Mouse (Mus musculus): ENCODE results near the gene Cnp. TPM values are rescaled to one million over a fixed set of nuclear protein-coding genes. Genes with fewer than 3 reads are reported as not detected.
"Not testable (repeated sequence)": the region's sequence is repeated elsewhere in the genome, so short reads cannot be mapped to it uniquely, and the experiment has no call there.

Cnp gene
- polyA plus RNA-seq, 1 experiment: 17.1 TPM

- TF ChIP-seq GATA1 (IDR thresholded peaks at IDR 0.05; ENCODE audit: borderline replicate concordance, low read length) (no peak), FLI1 (IDR thresholded peaks at IDR 0.05; ENCODE audit: low read length) (no peak)
- Histone ChIP-seq H3K9me3 (no peaks in the 10 kb centered on the region), H3K27me3 (replicated peaks) (no peaks in the 10 kb centered on the region), H3K4me1 (peaks cover 56% of the 10 kb centered on the region), H3K36me3 (replicated peaks; ENCODE audit: low read length) (peaks cover 80% of the 10 kb centered on the region), H3K4me3 (replicated peaks) (peak overlapping the region; percentile 51)
These were observed 29.1 kb downstream of the Cnp start for GRCm38 (mm10) chr11:100603813-100604212.

GRCm38 (mm10) chr11:100604321-100605005, 29.8 kb downstream of the Cnp start:
- Histone ChIP-seq H3K36me3 (replicated peaks; ENCODE audit: low read length) (peaks cover 79% of the 10 kb centered on the region), H3K4me3 (replicated peaks) (no peak overlapping the region), H3K9me3 (no peaks in the 10 kb centered on the region), H3K27me3 (replicated peaks) (no peaks in the 10 kb centered on the region), H3K4me1 (peaks cover 62% of the 10 kb centered on the region)
- no peak for TF ChIP-seq FLI1 (IDR thresholded peaks at IDR 0.05; ENCODE audit: low read length)
- no peak for TF ChIP-seq GATA1 (IDR thresholded peaks at IDR 0.05; ENCODE audit: borderline replicate concordance, low read length)

GRCm38 (mm10) chr11:100605451-100605850, 30.7 kb downstream of the Cnp start:
- Histone ChIP-seq H3K36me3 (replicated peaks; ENCODE audit: low read length) (peaks cover 77% of the 10 kb centered on the region), H3K4me3 (replicated peaks) (no peak overlapping the region), H3K27me3 (replicated peaks) (no peaks in the 10 kb centered on the region), H3K9me3 (no peaks in the 10 kb centered on the region), H3K4me1 (peaks cover 72% of the 10 kb centered on the region)
- TF ChIP-seq GATA1 (IDR thresholded peaks at IDR 0.05; ENCODE audit: borderline replicate concordance, low read length) (no peak), FLI1 (IDR thresholded peaks at IDR 0.05; ENCODE audit: low read length) (no peak)

- peaks cover 72% of the 10 kb centered on the region for H3K36me3 ChIP-seq (replicated peaks; ENCODE audit: low read length)
- TF ChIP-seq GATA1 (IDR thresholded peaks at IDR 0.05; ENCODE audit: borderline replicate concordance, low read length): no peak
- no peak for TF ChIP-seq FLI1 (IDR thresholded peaks at IDR 0.05; ENCODE audit: low read length)
- peaks cover 79% of the 10 kb centered on the region for H3K4me1 ChIP-seq
- no peak overlapping the region for H3K4me3 ChIP-seq (replicated peaks)
- no peaks in the 10 kb centered on the region for H3K27me3 ChIP-seq (replicated peaks)
- no peaks in the 10 kb centered on the region for H3K9me3 ChIP-seq
These were observed 32.4 kb downstream of the Cnp start for GRCm38 (mm10) chr11:100607121-100607520.

GRCm38 (mm10) chr11:100608796-100609195, 34.1 kb downstream of the Cnp start:
- Histone ChIP-seq H3K4me3 (replicated peaks) (no peak overlapping the region), H3K4me1 (peaks cover 78% of the 10 kb centered on the region), H3K9me3 (no peaks in the 10 kb centered on the region), H3K36me3 (replicated peaks; ENCODE audit: low read length) (peaks cover 65% of the 10 kb centered on the region), H3K27me3 (replicated peaks) (no peaks in the 10 kb centered on the region)
- TF ChIP-seq GATA1 (IDR thresholded peaks at IDR 0.05; ENCODE audit: borderline replicate concordance, low read length) (no peak), FLI1 (IDR thresholded peaks at IDR 0.05; ENCODE audit: low read length) (no peak)

GRCm38 (mm10) chr11:100609355-100609996, 34.8 kb downstream of the Cnp start:
- Histone ChIP-seq H3K4me1 (peaks cover 71% of the 10 kb centered on the region), H3K4me3 (replicated peaks) (no peak overlapping the region), H3K27me3 (replicated peaks) (no peaks in the 10 kb centered on the region), H3K36me3 (replicated peaks; ENCODE audit: low read length) (peaks cover 67% of the 10 kb centered on the region), H3K9me3 (no peaks in the 10 kb centered on the region)
- TF ChIP-seq GATA1 (IDR thresholded peaks at IDR 0.05; ENCODE audit: borderline replicate concordance, low read length): no peak
- no peak for TF ChIP-seq FLI1 (IDR thresholded peaks at IDR 0.05; ENCODE audit: low read length)

GRCm38 (mm10) chr11:100609997-100610680, 35.4 kb downstream of the Cnp start:
- no peaks in the 10 kb centered on the region for H3K9me3 ChIP-seq
- peaks cover 68% of the 10 kb centered on the region for H3K36me3 ChIP-seq (replicated peaks; ENCODE audit: low read length)
- peaks cover 66% of the 10 kb centered on the region for H3K4me1 ChIP-seq
- TF ChIP-seq GATA1 (IDR thresholded peaks at IDR 0.05; ENCODE audit: borderline replicate concordance, low read length) (no peak), FLI1 (IDR thresholded peaks at IDR 0.05; ENCODE audit: low read length) (no peak)
- no peak overlapping the region for H3K4me3 ChIP-seq (replicated peaks)
- no peaks in the 10 kb centered on the region for H3K27me3 ChIP-seq (replicated peaks)

- Histone ChIP-seq H3K4me3 (replicated peaks) (peak overlapping the region; percentile 28), H3K4me1 (peaks cover 65% of the 10 kb centered on the region), H3K9me3 (no peaks in the 10 kb centered on the region), H3K36me3 (replicated peaks; ENCODE audit: low read length) (peaks cover 66% of the 10 kb centered on the region), H3K27me3 (replicated peaks) (no peaks in the 10 kb centered on the region)
- TF ChIP-seq FLI1 (IDR thresholded peaks at IDR 0.05; ENCODE audit: low read length) (no peak), GATA1 (IDR thresholded peaks at IDR 0.05; ENCODE audit: borderline replicate concordance, low read length) (no peak)
These were observed 36.9 kb downstream of the Cnp start for GRCm38 (mm10) chr11:100611627-100612026.

- Histone ChIP-seq H3K9me3 (no peaks in the 10 kb centered on the region), H3K4me3 (replicated peaks) (no peak overlapping the region), H3K27me3 (replicated peaks) (no peaks in the 10 kb centered on the region), H3K4me1 (peaks cover 74% of the 10 kb centered on the region), H3K36me3 (replicated peaks; ENCODE audit: low read length) (peaks cover 52% of the 10 kb centered on the region)
- TF ChIP-seq GATA1 (IDR thresholded peaks at IDR 0.05; ENCODE audit: borderline replicate concordance, low read length) (no peak), FLI1 (IDR thresholded peaks at IDR 0.05; ENCODE audit: low read length) (no peak)
These were observed 38.5 kb downstream of the Cnp start for GRCm38 (mm10) chr11:100613241-100613640.

- Histone ChIP-seq H3K27me3 (replicated peaks) (no peaks in the 10 kb centered on the region), H3K4me3 (replicated peaks) (no peak overlapping the region), H3K4me1 (peaks cover 59% of the 10 kb centered on the region), H3K9me3 (no peaks in the 10 kb centered on the region), H3K36me3 (replicated peaks; ENCODE audit: low read length) (peaks cover 27% of the 10 kb centered on the region)
- TF ChIP-seq FLI1 (IDR thresholded peaks at IDR 0.05; ENCODE audit: low read length): no peak
- no peak for TF ChIP-seq GATA1 (IDR thresholded peaks at IDR 0.05; ENCODE audit: borderline replicate concordance, low read length)
These were observed 41.6 kb downstream of the Cnp start for GRCm38 (mm10) chr11:100616332-100616731.

GRCm38 (mm10) chr11:100616836-100617235, 42.1 kb downstream of the Cnp start:
- H3K9me3 ChIP-seq; H3K4me3 ChIP-seq (replicated peaks); H3K27me3 ChIP-seq (replicated peaks): not testable (repeated sequence)
- H3K36me3 ChIP-seq (replicated peaks; ENCODE audit: low read length): peaks cover 27% of the 10 kb centered on the region
- H3K4me1 ChIP-seq: peaks cover 55% of the 10 kb centered on the region

Measured in megakaryocyte, embryonic 14.5 days (primary cell).